Mouse (Mus musculus): ENCODE results near the gene Tnk2. TPM values are rescaled to one million over a fixed set of nuclear protein-coding genes. Genes with fewer than 3 reads are reported as not detected.
A peak's percentile ranks its signal among the peaks of the same experiment; 100 is the strongest.

Tnk2 gene
- polyA plus RNA-seq, 1 experiment: 238 TPM

GRCm38 (mm10) chr16:32683343-32683742, 39.7 kb downstream of the Tnk2 start:
- Histone ChIP-seq H3K27ac (ENCODE audit: insufficient read depth, low read length) (no peak overlapping the region), H3K4me1 (ENCODE audit: control insufficient read depth, insufficient read depth, low read length) (no peaks in the 10 kb centered on the region), H3K4me3 (replicated peaks; ENCODE audit: insufficient read depth, low read depth, low read length) (no peak overlapping the region), H3K27me3 (ENCODE audit: control insufficient read depth, insufficient read depth, low read length) (no peaks in the 10 kb centered on the region)
- peak; percentile 54; the same call in 1 of the 2 replicates for TF ChIP-seq CTCF (IDR thresholded peaks at IDR 0.05; ENCODE audit: borderline replicate concordance, insufficient read depth, low read depth, low read length)
- TF ChIP-seq POLR2A (IDR thresholded peaks at IDR 0.05; ENCODE audit: borderline replicate concordance, insufficient read depth, low read length): no peak
- 37% methylated on average over 5 of the region's 5 CpGs for WGBS
- DNase-seq: peak in 1 of 2 experiments; percentile 61

DNA sequence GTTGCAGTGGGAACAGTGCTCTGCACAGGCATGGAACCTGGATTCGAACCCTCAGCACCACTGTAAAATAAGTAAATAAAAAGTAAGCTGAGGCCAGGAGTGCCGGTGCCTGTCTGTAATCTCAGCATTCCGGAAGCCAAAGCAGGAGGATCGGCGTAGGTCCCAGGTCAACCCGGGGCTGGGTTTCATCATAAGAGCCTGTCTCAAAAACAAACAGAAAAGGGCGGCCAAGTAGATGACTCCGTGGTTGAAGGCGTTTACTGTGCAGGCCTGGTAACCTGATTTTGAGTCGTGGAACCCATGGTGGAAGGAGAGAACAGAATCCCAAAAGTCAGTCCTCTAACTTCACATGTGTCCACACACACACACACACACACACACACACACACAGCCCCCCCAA, 41.7 kb downstream of the Tnk2 start:
- H3K27ac ChIP-seq (ENCODE audit: insufficient read depth, low read length): no peak overlapping the region
- no peak for TF ChIP-seq CTCF (IDR thresholded peaks at IDR 0.05; ENCODE audit: borderline replicate concordance, insufficient read depth, low read depth, low read length)
- TF ChIP-seq POLR2A (IDR thresholded peaks at IDR 0.05; ENCODE audit: borderline replicate concordance, insufficient read depth, low read length): no peak
- WGBS: 85% methylated on average over 10 of the region's 10 CpGs
- no peak overlapping the region for H3K4me3 ChIP-seq (replicated peaks; ENCODE audit: insufficient read depth, low read depth, low read length)
- H3K4me1 ChIP-seq (ENCODE audit: control insufficient read depth, insufficient read depth, low read length): no peaks in the 10 kb centered on the region
- no peaks in the 10 kb centered on the region for H3K27me3 ChIP-seq (ENCODE audit: control insufficient read depth, insufficient read depth, low read length)
- DNase-seq: no peak

DNA sequence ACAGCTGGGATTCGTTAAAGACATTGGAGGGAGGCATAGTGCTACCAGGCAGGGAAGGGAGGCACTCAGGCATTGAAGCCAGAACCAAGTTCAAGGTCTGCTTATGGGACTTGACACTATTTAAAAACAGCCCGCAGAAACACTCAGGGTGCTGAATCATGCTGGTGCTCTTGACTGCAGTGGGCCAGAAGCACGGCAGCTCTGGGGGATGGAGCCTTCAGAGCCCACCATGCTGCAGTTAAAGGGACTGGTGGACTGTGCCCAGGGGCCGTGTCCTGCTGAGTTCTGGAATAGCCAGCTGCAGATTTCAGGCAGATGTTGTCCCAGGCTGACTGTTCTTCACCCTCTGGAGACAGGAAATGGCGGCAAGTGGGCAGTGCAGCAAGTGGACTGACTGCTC, 42.3 kb downstream of the Tnk2 start:
- TF ChIP-seq CTCF (IDR thresholded peaks at IDR 0.05; ENCODE audit: borderline replicate concordance, insufficient read depth, low read depth, low read length): no peak
- no peak for TF ChIP-seq POLR2A (IDR thresholded peaks at IDR 0.05; ENCODE audit: borderline replicate concordance, insufficient read depth, low read length)
- WGBS: 57% methylated on average over 5 of the region's 5 CpGs
- H3K4me3 ChIP-seq (replicated peaks; ENCODE audit: insufficient read depth, low read depth, low read length): no peak overlapping the region
- no peaks in the 10 kb centered on the region for H3K4me1 ChIP-seq (ENCODE audit: control insufficient read depth, insufficient read depth, low read length)
- no peaks in the 10 kb centered on the region for H3K27me3 ChIP-seq (ENCODE audit: control insufficient read depth, insufficient read depth, low read length)
- H3K27ac ChIP-seq (ENCODE audit: insufficient read depth, low read length): no peak overlapping the region
- no peak for DNase-seq

GRCm38 (mm10) chr16:32687221-32687620, 43.5 kb downstream of the Tnk2 start:
- TF ChIP-seq CTCF (IDR thresholded peaks at IDR 0.05; ENCODE audit: borderline replicate concordance, insufficient read depth, low read depth, low read length): no peak
- no peak for TF ChIP-seq POLR2A (IDR thresholded peaks at IDR 0.05; ENCODE audit: borderline replicate concordance, insufficient read depth, low read length)
- no peak overlapping the region for H3K4me3 ChIP-seq (replicated peaks; ENCODE audit: insufficient read depth, low read depth, low read length)
- H3K4me1 ChIP-seq (ENCODE audit: control insufficient read depth, insufficient read depth, low read length): no peaks in the 10 kb centered on the region
- DNase-seq: no peak
- H3K27me3 ChIP-seq (ENCODE audit: control insufficient read depth, insufficient read depth, low read length): no peaks in the 10 kb centered on the region
- no peak overlapping the region for H3K27ac ChIP-seq (ENCODE audit: insufficient read depth, low read length)
- WGBS: 77% methylated on average over 5 of the region's 5 CpGs

- no peak for DNase-seq
- no peak overlapping the region for H3K27ac ChIP-seq (ENCODE audit: insufficient read depth, low read length)
Measured at GRCm38 (mm10) chr16:32688770-32689169, 45.1 kb downstream of the Tnk2 start.

DNA sequence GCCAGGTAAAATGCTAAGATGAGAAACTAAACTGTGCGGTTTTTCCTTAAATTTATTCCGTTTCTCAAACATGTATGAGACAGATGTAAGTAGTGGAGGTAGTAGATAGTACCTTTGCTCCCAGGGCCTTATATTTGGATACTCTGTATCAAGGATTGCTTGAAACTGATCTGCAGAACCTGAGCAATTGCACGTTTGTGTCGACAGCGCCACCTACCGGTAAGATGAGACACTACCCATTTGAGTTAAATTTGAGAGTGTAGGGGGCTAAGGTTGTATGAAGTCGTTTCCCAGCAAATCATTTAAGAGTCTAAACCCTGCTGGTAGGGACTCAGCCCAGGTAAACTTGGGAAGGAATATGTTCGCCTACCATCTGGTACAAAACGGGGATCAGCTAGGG, 45.8 kb downstream of the Tnk2 start:
- no peaks in the 10 kb centered on the region for H3K4me1 ChIP-seq (ENCODE audit: control insufficient read depth, insufficient read depth, low read length)
- no peaks in the 10 kb centered on the region for H3K27me3 ChIP-seq (ENCODE audit: control insufficient read depth, insufficient read depth, low read length)
- WGBS: 6% methylated on average over 9 of the region's 9 CpGs
- TF ChIP-seq POLR2A (IDR thresholded peaks at IDR 0.05; ENCODE audit: borderline replicate concordance, insufficient read depth, low read length) (no peak), CTCF (IDR thresholded peaks at IDR 0.05; ENCODE audit: borderline replicate concordance, insufficient read depth, low read depth, low read length) (peak; percentile 80)
- H3K4me3 ChIP-seq (replicated peaks; ENCODE audit: insufficient read depth, low read depth, low read length): no peak overlapping the region
- no peak overlapping the region for H3K27ac ChIP-seq (ENCODE audit: insufficient read depth, low read length)
- DNase-seq: peak; percentile 60 to 71

More at GRCm38 (mm10) chr16:32688770-32689169, 45.1 kb downstream of the Tnk2 start:
- Histone ChIP-seq H3K27me3 (ENCODE audit: control insufficient read depth, insufficient read depth, low read length) (no peaks in the 10 kb centered on the region), H3K4me1 (ENCODE audit: control insufficient read depth, insufficient read depth, low read length) (no peaks in the 10 kb centered on the region), H3K4me3 (replicated peaks; ENCODE audit: insufficient read depth, low read depth, low read length) (no peak overlapping the region)
- WGBS: 58% methylated on average over 4 of the region's 4 CpGs
- no peak for TF ChIP-seq POLR2A (IDR thresholded peaks at IDR 0.05; ENCODE audit: borderline replicate concordance, insufficient read depth, low read length)
- TF ChIP-seq CTCF (IDR thresholded peaks at IDR 0.05; ENCODE audit: borderline replicate concordance, insufficient read depth, low read depth, low read length): no peak

- Histone ChIP-seq H3K4me3 (replicated peaks; ENCODE audit: insufficient read depth, low read depth, low read length) (no peak overlapping the region), H3K4me1 (ENCODE audit: control insufficient read depth, insufficient read depth, low read length) (no peaks in the 10 kb centered on the region), H3K27ac (ENCODE audit: insufficient read depth, low read length) (no peak overlapping the region), H3K27me3 (ENCODE audit: control insufficient read depth, insufficient read depth, low read length) (no peaks in the 10 kb centered on the region)
- TF ChIP-seq CTCF (IDR thresholded peaks at IDR 0.05; ENCODE audit: borderline replicate concordance, insufficient read depth, low read depth, low read length) (peak; percentile 61), POLR2A (IDR thresholded peaks at IDR 0.05; ENCODE audit: borderline replicate concordance, insufficient read depth, low read length) (no peak)
- WGBS: 15% methylated on average over 7 of the region's 7 CpGs
- DNase-seq: no peak
Measured at GRCm38 (mm10) chr16:32696841-32697464, 53.3 kb downstream of the Tnk2 start.

DNA sequence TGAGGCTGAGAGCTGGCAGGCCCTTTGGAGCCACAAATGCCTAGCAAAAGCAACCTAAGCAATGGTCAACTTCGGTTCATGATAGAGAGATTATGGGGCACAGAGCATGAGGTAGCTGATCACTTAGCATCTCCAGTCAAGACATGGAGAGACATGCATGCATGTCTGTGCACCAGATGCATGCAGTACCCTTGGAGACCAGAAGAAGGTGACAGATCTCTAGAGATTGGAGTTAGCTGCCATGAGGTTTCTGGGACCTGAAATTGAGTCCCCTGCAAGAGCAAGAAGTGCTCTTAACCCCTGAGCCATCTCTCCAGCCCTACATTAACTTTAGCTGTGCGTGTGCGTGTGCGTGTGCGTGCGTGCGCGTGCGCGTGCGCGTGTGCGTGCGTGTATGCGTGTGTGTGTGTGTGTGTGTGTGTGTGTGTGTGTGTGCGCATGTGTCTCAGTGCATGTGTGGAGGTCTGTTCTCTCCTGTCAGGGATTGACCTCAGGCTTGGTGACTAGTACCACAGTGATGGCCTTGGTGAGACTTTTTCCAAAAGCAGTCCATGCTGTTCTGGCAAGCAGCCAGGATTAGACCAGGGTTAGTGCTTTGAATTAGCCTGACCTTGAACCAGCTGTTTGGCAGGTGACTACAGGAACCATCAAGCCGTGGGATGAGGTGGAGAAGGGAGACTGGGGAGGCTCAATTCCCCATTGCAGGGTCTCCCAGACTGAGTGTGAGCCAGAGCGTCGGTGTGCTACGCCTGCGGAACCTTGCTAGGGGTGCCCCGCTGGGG, 54.2 kb downstream of the Tnk2 start:
- no peaks in the 10 kb centered on the region for H3K4me1 ChIP-seq (ENCODE audit: control insufficient read depth, insufficient read depth, low read length)
- 87% methylated on average over 22 of the region's 22 CpGs for WGBS

More for the DNA sequence above, 54.2 kb downstream of the Tnk2 start:
- TF ChIP-seq CTCF (IDR thresholded peaks at IDR 0.05; ENCODE audit: borderline replicate concordance, insufficient read depth, low read depth, low read length) (no peak), POLR2A (IDR thresholded peaks at IDR 0.05; ENCODE audit: borderline replicate concordance, insufficient read depth, low read length) (no peak)
- H3K27me3 ChIP-seq (ENCODE audit: control insufficient read depth, insufficient read depth, low read length): no peaks in the 10 kb centered on the region
- no peak overlapping the region for H3K27ac ChIP-seq (ENCODE audit: insufficient read depth, low read length)
- no peak for DNase-seq
- no peak overlapping the region for H3K4me3 ChIP-seq (replicated peaks; ENCODE audit: insufficient read depth, low read depth, low read length)
